Mouse (Mus musculus) adrenal gland, postnatal 4 days (tissue): Measurements from ENCODE around the gene Elmod2. TPM values are rescaled to one million over a fixed set of nuclear protein-coding genes. Genes with fewer than 3 reads are reported as not detected.

Experiments used
- DNase-seq, 2 experiments: peaks; one replicate each; pipeline ENCODE4 v3.0.0; 2021 to 2022; ENCODE audit warnings: low spot score in 2 of 2, mixed read lengths in 2 of 2
- total RNA-seq, 2 experiments: library from RNA; stranded (reverse); gene quantifications; 2 replicates each; pipeline ENCODE4 v1.2.3; 2021

Elmod2 gene
- total RNA-seq, 2 experiments from 2014 or later, result 19.1 to 25.0 TPM

GRCm38 (mm10) chr8:83285391-83285790 is 46.9 kb downstream of the Elmod2 start:
- no peak for DNase-seq

GRCm38 (mm10) chr8:83278431-83278830 is 53.9 kb downstream of the Elmod2 start:
- DNase-seq, result no peak

- DNase-seq, result no peak
Measured at GRCm38 (mm10) chr8:83274470-83274869, 57.8 kb downstream of the Elmod2 start.

- no peak for DNase-seq
Measured at GRCm38 (mm10) chr8:83272464-83272863, 59.8 kb downstream of the Elmod2 start.

GRCm38 (mm10) chr8:83271172-83271571 is 61.1 kb downstream of the Elmod2 start:
- DNase-seq, result no peak

Other genes starting within 250 kb of the Elmod2 start
- 10 to 100 TPM; 10.8 to 13.4 TPM for gene Tbc1d9, start 167.1 kb downstream of the Elmod2 start, total RNA-seq
- under 1 TPM; 0.68 to 0.92 TPM for gene Gm10645, start 166.3 kb downstream of the Elmod2 start, total RNA-seq
- 100 to 1,000 TPM; 366 to 492 TPM for gene Ucp1, start 42.1 kb downstream of the Elmod2 start, total RNA-seq
- not detected for gene Mgat4d, start 16.0 kb upstream of the Elmod2 start, total RNA-seq
- under 1 TPM; 0.54 to 0.98 TPM for gene Clgn, start 57.4 kb upstream of the Elmod2 start, total RNA-seq
- 10 to 100 TPM; 65.5 to 68.8 TPM for gene Scoc, start 125.9 kb upstream of the Elmod2 start, total RNA-seq
- not detected for gene Olfr370, start 203.3 kb upstream of the Elmod2 start, total RNA-seq
- gene Ndufb7, start 234.2 kb upstream of the Elmod2 start, total RNA-seq, result 100 to 1,000 TPM; 215 to 223 TPM